Mouse (Mus musculus) liver, embryonic 16.5 days (tissue): ENCODE results near the gene 9030612E09Rik. TPM values are rescaled to one million over a fixed set of nuclear protein-coding genes. Genes with fewer than 3 reads are reported as not detected.

Experiments used
- ATAC-seq: fragments of 200-750 bp; cut with Nextera tagmentation; 2 replicates; pipeline ENCODE4 v1.8.0; 2017; ENCODE audit warnings: low read depth, mild to moderate bottlenecking, moderate number of reproducible peaks, moderate library complexity
- H3K27ac ChIP-seq: fragments of 300-500 bp; sonication (generic); 2 replicates; pipeline ENCODE4 v1.5.1; 2014; ENCODE audit warnings: mild to moderate bottlenecking, low read length
- H3K27me3 ChIP-seq: fragments of 300-500 bp; sonication (generic); 2 replicates; pipeline ENCODE4 v1.6.1; 2014; ENCODE audit warnings: low read depth, low read length, mixed read lengths; ENCODE audit not compliant: control insufficient read depth, insufficient read depth
- H3K36me3 ChIP-seq: fragments of 300-500 bp; sonication (generic); 2 replicates; pipeline ENCODE4 v1.6.1; 2014; ENCODE audit warnings: mild to moderate bottlenecking; ENCODE audit not compliant: control insufficient read depth, insufficient read depth
- H3K4me1 ChIP-seq: fragments of 300-500 bp; sonication (generic); 2 replicates; pipeline ENCODE4 v1.6.1; 2014; ENCODE audit warnings: low read depth, low read length, mixed read lengths; ENCODE audit not compliant: control insufficient read depth
- H3K4me2 ChIP-seq: fragments of 300-500 bp; sonication (generic); 2 replicates; pipeline ENCODE4 v1.6.1; 2014; ENCODE audit warnings: low read depth, low read length, mixed read lengths
- H3K4me3 ChIP-seq: fragments of 300-500 bp; sonication (generic); 2 replicates; pipeline ENCODE4 v1.5.1; 2014; ENCODE audit warnings: low read depth, mild to moderate bottlenecking, low read length
- H3K9ac ChIP-seq: fragments of 300-500 bp; sonication (generic); 2 replicates; pipeline ENCODE4 v1.6.1; 2014; ENCODE audit warnings: low read depth, low read length
- H3K9me3 ChIP-seq: fragments of 300-500 bp; sonication (generic); replicated peaks from 2 replicates; pipeline ENCODE4 v1.6.1; 2016; ENCODE audit warnings: low read length; ENCODE audit not compliant: control insufficient read depth
- WGBS: fragments of 180-500 bp; shearing (Covaris S2); extraction: QIAGEN DNeasy Blood & Tissue Kit; methylation state at CpG from one replicate; pipeline ENCODE4 v1.1.7; 2014; ENCODE audit not compliant: insufficient replicate concordance; 5-methylcytosine and 5-hydroxymethylcytosine counted together
- polyA plus RNA-seq: library from polyadenylated mRNA; unstranded; fragments of >200 nt; fragmentation: Nextera tagmentation; extraction: Ambion mirVana; gene quantifications from 2 replicates; pipeline ENCODE4 v1.2.1, GENCODE M21; 2015

The 9030612E09Rik gene
- polyA plus RNA-seq, 1 experiment from 2014 or later = not detected

DNA sequence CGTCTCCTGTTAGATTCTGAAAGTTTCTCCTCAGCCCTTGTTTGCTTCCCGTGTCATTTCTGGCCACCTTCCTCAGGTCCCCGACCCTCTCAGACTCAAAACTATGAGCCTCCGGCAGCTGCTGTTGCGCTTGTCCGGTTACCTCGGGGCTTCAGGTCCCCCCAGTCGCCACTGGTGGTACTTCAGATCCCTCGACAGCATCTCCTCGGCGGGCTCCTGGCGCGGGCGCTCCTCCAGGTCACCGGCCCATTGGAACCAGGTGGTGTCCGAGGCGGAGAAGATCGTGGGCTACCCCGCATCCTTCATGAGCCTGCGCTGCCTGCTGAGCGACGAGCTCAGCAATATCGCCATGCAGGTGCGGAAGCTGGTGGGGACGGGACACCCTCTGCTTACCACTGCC, 47.2 kb downstream of the 9030612E09Rik start:
- Histone ChIP-seq H3K4me2 (peak overlapping the region; percentile 73), H3K27me3 (no peaks in the 10 kb centered on the region), H3K36me3 (no peaks in the 10 kb centered on the region), H3K4me1 (peaks cover 5% of the 10 kb centered on the region), H3K9me3 (no peaks in the 10 kb centered on the region), H3K27ac (peak overlapping the region; percentile 48), H3K4me3 (peak overlapping the region; percentile 76), H3K9ac (peak overlapping the region; percentile 85)
- WGBS = under 1% methylated on average over 25 of the region's 25 CpGs
- ATAC-seq = peak; percentile 30

DNA sequence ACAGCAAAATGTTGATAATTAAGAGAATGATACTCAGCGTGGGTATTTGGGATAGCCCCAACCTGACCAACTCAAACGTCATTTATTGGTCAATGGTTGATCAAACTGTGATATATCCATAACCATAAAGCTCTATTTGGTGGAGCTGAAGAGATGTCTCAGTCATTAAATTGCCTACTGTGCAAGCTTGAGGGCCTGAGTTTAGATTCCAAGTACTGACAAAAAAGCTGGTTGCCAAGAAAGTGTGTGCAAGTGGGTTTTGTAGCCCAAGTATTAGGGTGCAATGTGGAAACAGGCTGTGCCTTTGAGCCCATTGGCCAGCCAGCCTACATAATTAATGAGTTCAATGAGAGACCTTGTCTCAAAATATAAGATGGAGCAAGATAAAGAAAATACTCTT, 48.9 kb downstream of the 9030612E09Rik start:
- no peak for ATAC-seq
- Histone ChIP-seq H3K4me1 (peaks cover 5% of the 10 kb centered on the region), H3K9ac (no peak overlapping the region), H3K4me3 (no peak overlapping the region), H3K9me3 (no peaks in the 10 kb centered on the region), H3K36me3 (no peaks in the 10 kb centered on the region), H3K27ac (no peak overlapping the region), H3K27me3 (no peaks in the 10 kb centered on the region), H3K4me2 (no peak overlapping the region)
- 64% methylated on average over 2 of the region's 2 CpGs for WGBS

Other genes with a start within 250 kb of the 9030612E09Rik start
- 0.02 TPM in 2 replicates for gene Sobp, start 174 bp upstream of the 9030612E09Rik start, polyA plus RNA-seq
- 6.4 and 6.9 TPM in 2 replicates for gene Pdss2, start 46.8 kb downstream of the 9030612E09Rik start, polyA plus RNA-seq